Comparison of ENCODE assay signal across 17 mouse cellular contexts in the genomic region with DNA sequence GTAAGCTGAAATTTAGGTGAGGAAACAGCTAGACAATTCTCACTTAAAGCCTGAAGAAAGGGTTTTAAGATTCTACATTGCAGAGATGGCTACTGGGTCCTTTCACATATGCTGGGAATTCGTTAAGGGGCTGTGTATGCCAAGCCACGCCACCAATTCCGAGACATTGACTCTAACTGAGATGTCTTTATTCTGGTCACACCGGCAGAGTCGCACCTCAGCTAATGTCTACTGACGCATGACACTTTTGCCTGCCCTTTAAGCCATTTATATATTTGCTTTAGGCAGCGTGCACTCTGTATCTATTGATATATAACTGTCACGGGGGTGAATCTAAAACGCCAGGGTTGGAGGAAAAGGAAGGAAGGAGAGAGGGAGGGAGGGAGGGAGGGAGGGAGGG.
DNase-seq lines count a peak whose midpoint lies in the region; ATAC-seq and TF ChIP-seq lines count a peak whose summit lies in the region.
"Had no signal": no experiment of that assay in that cellular context is flagged by ENCODE, and none has a peak within 500 bp of the region (broad histone marks: within the 10 kb centered on the region; RNA-seq: fewer than 3 reads in every experiment).

No protein-coding gene starts in this region.

- H3K4me1 ChIP-seq in kidney, embryonic 14.5 days (ENCODE audit: control insufficient read depth, insufficient read depth, low read length): peaks cover 6% of the 10 kb centered on the region; the same call in 1 of the 2 replicates
- peaks cover 27% of the 10 kb centered on the region for H3K4me1 ChIP-seq in embryonic facial prominence, embryonic 14.5 days (ENCODE audit: control insufficient read depth, insufficient read depth, low read length)
- peaks cover 17% of the 10 kb centered on the region for H3K4me1 ChIP-seq in limb, embryonic 13.5 days
- peaks cover 14% of the 10 kb centered on the region for H3K4me1 ChIP-seq in midbrain, embryonic 15.5 days
- H3K4me1 ChIP-seq: heart, embryonic 15.5 days had no signal

- no peaks in the 10 kb centered on the region for H3K27me3 ChIP-seq in kidney, embryonic 14.5 days (ENCODE audit: control insufficient read depth, insufficient read depth, low read length)
- H3K27me3 ChIP-seq in embryonic facial prominence, embryonic 14.5 days (replicated peaks; ENCODE audit: control insufficient read depth, insufficient read depth, low read length): no peaks in the 10 kb centered on the region
- no peaks in the 10 kb centered on the region for H3K27me3 ChIP-seq in limb, embryonic 13.5 days
- H3K27me3 ChIP-seq in midbrain, embryonic 15.5 days (replicated peaks): no peaks in the 10 kb centered on the region
- H3K27me3 ChIP-seq: heart, embryonic 15.5 days had no signal

- H3K9me3 ChIP-seq in kidney, embryonic 14.5 days (ENCODE audit: control insufficient read depth, low read length): no peaks in the 10 kb centered on the region
- no peaks in the 10 kb centered on the region for H3K9me3 ChIP-seq in embryonic facial prominence, embryonic 14.5 days (ENCODE audit: control insufficient read depth, low read length)
- H3K9me3 ChIP-seq in limb, embryonic 13.5 days: no peaks in the 10 kb centered on the region
- H3K9me3 ChIP-seq in midbrain, embryonic 15.5 days: no peaks in the 10 kb centered on the region
- H3K9me3 ChIP-seq: heart, embryonic 15.5 days; hindbrain, embryonic 10.5 days had no signal

- no peak for DNase-seq in kidney, adult 8-10 months
- no peak for DNase-seq in embryonic facial prominence, embryonic 14.5 days (ENCODE audit: low spot score)
- DNase-seq in layer of hippocampus, adult 2 months (ENCODE audit: low spot score in 2 of 2): no peak
- no peak for DNase-seq in right cerebral cortex, adult 2 months (ENCODE audit: low spot score in 2 of 2)
- DNase-seq in cerebellum, adult 9-11 months: no peak
- DNase-seq: cerebellum, postnatal 14 days; heart, adult 18-20 months; liver; lung, adult 18-20 months; thymus, postnatal 14 days had no signal

- H3K36me3 ChIP-seq in kidney, embryonic 14.5 days (ENCODE audit: control insufficient read depth, insufficient read depth, low read length): no peaks in the 10 kb centered on the region
- no peaks in the 10 kb centered on the region for H3K36me3 ChIP-seq in embryonic facial prominence, embryonic 14.5 days (ENCODE audit: control insufficient read depth, insufficient read depth, low read length)
- H3K36me3 ChIP-seq in limb, embryonic 13.5 days: no peaks in the 10 kb centered on the region
- H3K36me3 ChIP-seq in midbrain, embryonic 15.5 days (replicated peaks): no peaks in the 10 kb centered on the region
- H3K36me3 ChIP-seq: heart, embryonic 15.5 days; hindbrain, embryonic 10.5 days had no signal

- TF ChIP-seq CTCF in layer of hippocampus, adult 2 months (conservative IDR thresholded peaks at IDR 0.05): no peak

- ATAC-seq in kidney, embryonic 14.5 days (ENCODE audit: low FRiP score, low TSS enrichment): peak; percentile 49; the same call in 1 of the 2 replicates
- no peak for ATAC-seq in embryonic facial prominence, embryonic 14.5 days (ENCODE audit: low read depth)
- no peak for ATAC-seq in limb, embryonic 13.5 days (ENCODE audit: low FRiP score, low read depth)
- ATAC-seq in midbrain, embryonic 15.5 days (replicated peaks): peak; percentile 53

- H3K4me2 ChIP-seq in kidney, embryonic 14.5 days (replicated peaks; ENCODE audit: low read depth, low read length): no peak overlapping the region
- peak overlapping the region; percentile 31 for H3K4me2 ChIP-seq in embryonic facial prominence, embryonic 14.5 days (ENCODE audit: low read depth, low read length)
- peak overlapping the region; percentile 47; the same call in 1 of the 2 replicates for H3K4me2 ChIP-seq in limb, embryonic 13.5 days (replicated peaks)
- peak overlapping the region; percentile 38 for H3K4me2 ChIP-seq in midbrain, embryonic 15.5 days
- H3K4me2 ChIP-seq: heart, embryonic 15.5 days had no signal

- 27% methylated on average over 9 of the region's 9 CpGs for WGBS in kidney, embryonic 14.5 days
- WGBS in embryonic facial prominence, embryonic 14.5 days: 35% methylated on average over 9 of the region's 9 CpGs
- 43% methylated on average over 9 of the region's 9 CpGs for WGBS in limb, embryonic 13.5 days
- 20% methylated on average over 9 of the region's 9 CpGs for WGBS in midbrain, embryonic 15.5 days

- no peak overlapping the region for H3K27ac ChIP-seq in kidney, embryonic 14.5 days (ENCODE audit: low read depth, low read length)
- peak overlapping the region; percentile 56 for H3K27ac ChIP-seq in embryonic facial prominence, embryonic 14.5 days (replicated peaks; ENCODE audit: low read depth, low read length)
- H3K27ac ChIP-seq in limb, embryonic 13.5 days: no peak overlapping the region
- H3K27ac ChIP-seq in midbrain, embryonic 15.5 days: peak overlapping the region; percentile 19; the same call in 1 of the 2 replicates
- H3K27ac ChIP-seq in layer of hippocampus, adult 2 months: no peak overlapping the region
- H3K27ac ChIP-seq: heart, embryonic 15.5 days; left cerebral cortex, adult 2 months; stomach, postnatal 0 days had no signal

- H3K9ac ChIP-seq in kidney, embryonic 14.5 days (ENCODE audit: low read depth, low read length): no peak overlapping the region
- no peak overlapping the region for H3K9ac ChIP-seq in embryonic facial prominence, embryonic 14.5 days (ENCODE audit: low read depth, low read length)
- no peak overlapping the region for H3K9ac ChIP-seq in limb, embryonic 13.5 days
- H3K9ac ChIP-seq in midbrain, embryonic 15.5 days: no peak overlapping the region
- H3K9ac ChIP-seq: heart, embryonic 15.5 days had no signal

- no peak overlapping the region for H3K4me3 ChIP-seq in kidney, embryonic 14.5 days (ENCODE audit: low read length)
- H3K4me3 ChIP-seq in embryonic facial prominence, embryonic 14.5 days (ENCODE audit: low read depth, low read length): no peak overlapping the region
- H3K4me3 ChIP-seq in limb, embryonic 13.5 days: no peak overlapping the region
- H3K4me3 ChIP-seq in midbrain, embryonic 15.5 days: no peak overlapping the region
- H3K4me3 ChIP-seq in layer of hippocampus, adult 2 months: no peak overlapping the region
- H3K4me3 ChIP-seq: heart, embryonic 15.5 days; hindbrain, embryonic 10.5 days; left cerebral cortex, adult 2 months had no signal

Comparison
In these comparisons a context has a peak if more than half of its experiments do, and no peak if none do; other contexts are left out.
1. ATAC-seq: peak in kidney, embryonic 14.5 days (single experiment) and midbrain, embryonic 15.5 days (single experiment); none in embryonic facial prominence, embryonic 14.5 days (single experiment) and limb, embryonic 13.5 days (single experiment).
2. H3K27ac ChIP-seq: peak in embryonic facial prominence, embryonic 14.5 days (single experiment) and midbrain, embryonic 15.5 days (single experiment); none in kidney, embryonic 14.5 days (single experiment), limb, embryonic 13.5 days (single experiment) and layer of hippocampus, adult 2 months (single experiment).